Mouse (Mus musculus): ENCODE data around the gene Dand5. TPM values are rescaled to one million over a fixed set of nuclear protein-coding genes. Genes with fewer than 3 reads are reported as not detected.

The Dand5 gene
- polyA plus RNA-seq, 3 experiments from 2014 or later = 4.7 to 5.6 (median 5.4) TPM

GRCm38 (mm10) chr8:84799136-84799931 is 23.3 kb downstream of the Dand5 start:
- ATAC-seq = no peak

DNA sequence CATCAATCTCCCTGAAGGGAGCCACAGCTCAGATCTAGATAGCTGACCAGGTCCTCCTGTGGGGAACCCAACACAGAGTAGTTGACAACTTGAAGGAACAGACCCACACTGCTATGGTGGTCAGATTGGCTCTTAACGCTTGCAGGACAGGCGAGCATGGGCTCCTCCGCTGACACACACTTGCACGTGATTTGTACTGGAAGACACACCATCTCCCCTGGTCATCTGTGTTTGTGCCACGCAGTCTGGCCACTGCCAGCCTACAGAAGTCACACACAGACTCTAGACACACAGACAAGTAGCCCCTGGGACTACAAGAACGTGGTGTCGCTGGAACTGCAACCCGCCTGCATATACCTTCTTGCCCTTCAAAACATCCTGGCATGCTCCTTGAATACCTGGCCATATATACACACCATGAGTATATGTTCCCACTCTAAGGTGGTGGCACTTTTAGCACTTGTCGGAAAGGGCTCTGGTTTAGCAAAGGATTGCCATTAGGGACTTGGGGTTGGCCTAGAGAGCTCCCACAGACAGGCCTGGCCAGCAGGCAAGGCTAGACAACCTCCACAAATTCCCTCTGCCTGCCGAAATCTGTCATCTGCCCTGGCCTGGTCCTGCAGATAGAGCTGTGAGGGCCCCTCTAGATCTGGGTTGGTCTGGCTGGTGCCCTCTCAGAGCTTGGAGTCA is 24.0 kb downstream of the Dand5 start:
- no peak for ATAC-seq

- no peak for ATAC-seq
Measured at GRCm38 (mm10) chr8:84797971-84798370, 24.7 kb downstream of the Dand5 start.

- no peak for ATAC-seq
Measured at GRCm38 (mm10) chr8:84797256-84797797, 25.3 kb downstream of the Dand5 start.

GRCm38 (mm10) chr8:84794486-84794885 is 28.1 kb downstream of the Dand5 start:
- ATAC-seq = no peak

DNA sequence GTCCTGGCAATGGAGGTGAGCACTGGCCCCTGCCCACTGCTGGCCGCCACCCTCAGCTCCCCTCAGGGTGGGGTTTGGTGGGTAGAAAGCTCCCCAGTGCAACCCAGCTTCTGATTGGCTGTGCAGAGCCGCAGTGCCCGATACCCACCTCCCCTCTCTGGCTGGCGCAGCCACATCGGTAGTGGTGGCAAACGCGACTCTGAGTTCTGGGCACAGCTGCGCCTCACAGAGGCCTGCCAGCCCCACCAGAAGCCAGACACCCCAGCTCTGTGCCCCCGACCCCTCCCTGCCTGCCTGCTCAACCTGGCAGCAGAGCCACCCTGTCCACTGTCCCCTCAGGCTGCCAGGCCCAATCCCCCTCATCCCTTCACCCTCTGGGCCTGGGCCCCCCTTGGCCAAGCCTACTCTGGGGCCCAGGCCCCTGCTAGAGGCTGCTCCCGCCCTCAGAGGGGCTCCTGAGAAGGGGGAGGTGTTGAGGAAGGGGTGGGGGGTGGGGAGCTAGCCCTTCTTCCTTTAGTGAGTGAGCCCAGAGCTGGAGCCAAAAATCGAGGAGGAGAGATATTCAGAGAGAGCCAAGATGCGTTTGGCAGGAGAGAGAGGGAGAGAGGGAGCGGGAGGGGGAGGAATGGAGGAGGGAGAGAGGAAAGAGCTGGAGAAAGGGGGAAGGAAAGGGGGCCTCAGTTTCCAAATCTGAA is 28.7 kb downstream of the Dand5 start:
- no peak for ATAC-seq

DNA sequence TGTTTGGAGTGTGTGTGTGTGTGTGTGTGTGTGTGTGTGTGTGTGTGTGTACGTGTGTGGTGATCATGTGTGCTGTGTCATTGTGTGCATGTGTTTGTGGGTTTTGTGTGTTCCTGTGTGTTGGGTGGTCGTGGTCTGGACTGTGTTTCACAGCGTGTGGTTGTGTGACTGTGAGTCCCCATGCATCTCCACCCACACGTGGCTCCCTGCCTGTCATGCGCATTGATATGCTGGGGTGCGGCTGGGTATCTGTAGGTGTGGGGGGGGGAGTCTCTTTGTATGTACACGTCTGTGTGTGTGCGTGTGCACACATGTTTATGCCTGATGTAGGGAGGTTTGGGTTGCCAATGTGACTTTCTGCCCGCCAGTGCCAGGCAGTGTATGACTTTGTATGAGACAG is 29.5 kb downstream of the Dand5 start:
- ATAC-seq = no peak

GRCm38 (mm10) chr8:84792429-84792947 is 30.1 kb downstream of the Dand5 start:
- ATAC-seq = no peak

- ATAC-seq = no peak
Measured at GRCm38 (mm10) chr8:84790537-84790936, 32.1 kb downstream of the Dand5 start.

GRCm38 (mm10) chr8:84789855-84790486 is 32.7 kb downstream of the Dand5 start:
- ATAC-seq = no peak

- no peak for ATAC-seq
Measured at GRCm38 (mm10) chr8:84789345-84789744, 33.3 kb downstream of the Dand5 start.

DNA sequence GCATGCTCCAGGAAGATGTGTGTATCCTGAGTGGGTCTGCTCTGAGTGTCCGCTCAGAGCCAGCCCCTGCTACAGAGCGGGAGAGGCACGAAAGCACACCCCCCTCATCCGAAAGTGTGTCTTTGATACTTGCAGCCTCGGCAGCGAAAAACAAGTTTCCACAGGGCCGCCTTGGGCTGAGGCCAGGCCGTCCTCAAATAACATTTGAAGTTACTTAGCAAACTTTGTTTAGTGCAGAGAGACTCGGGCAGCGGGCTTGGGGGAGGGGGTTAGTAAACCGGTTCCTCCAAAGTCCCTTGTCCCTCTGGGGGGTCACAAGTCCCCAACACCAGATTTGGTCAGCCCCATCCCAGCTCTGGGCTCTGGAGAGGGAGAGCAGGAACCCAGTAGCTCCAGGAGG is 33.7 kb downstream of the Dand5 start:
- ATAC-seq = no peak

DNA sequence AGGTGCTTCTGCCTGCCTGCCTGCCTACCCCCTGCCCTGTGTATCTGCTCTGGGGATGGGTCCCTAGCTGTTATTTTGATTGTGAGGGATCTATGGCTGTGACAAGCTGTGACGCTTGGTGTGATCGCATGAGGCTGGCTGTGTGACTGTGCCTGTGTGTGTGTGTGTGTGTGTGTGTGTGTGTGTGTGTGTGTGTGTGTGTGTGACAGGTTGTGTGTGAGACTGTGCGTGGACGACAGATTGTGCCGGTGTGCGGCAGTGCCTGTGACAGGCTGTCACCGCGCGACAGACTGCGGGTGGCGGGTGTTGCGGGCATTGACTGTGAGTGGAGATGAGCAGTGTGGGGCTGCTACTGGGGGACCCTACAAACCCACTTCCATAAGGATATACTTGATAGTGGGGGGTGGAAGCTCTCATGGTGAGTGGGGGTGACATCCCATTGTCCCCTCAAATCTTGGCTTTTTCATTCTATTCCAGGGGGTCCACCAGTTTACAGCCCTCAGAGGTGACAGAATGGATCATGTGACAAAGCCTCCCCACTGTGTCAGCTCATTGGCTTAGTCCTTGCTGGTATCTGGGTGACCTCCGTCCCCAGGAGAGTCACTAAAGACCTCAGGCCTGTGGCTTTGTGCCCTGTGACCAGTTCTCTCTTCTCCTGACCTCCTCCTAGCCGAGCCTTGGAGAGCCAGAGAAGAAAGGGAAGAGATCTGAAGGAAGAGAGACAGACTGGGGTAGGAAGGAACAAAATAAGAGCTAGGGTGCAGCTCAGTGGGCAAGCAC is 34.9 kb downstream of the Dand5 start:
- ATAC-seq = no peak

DNA sequence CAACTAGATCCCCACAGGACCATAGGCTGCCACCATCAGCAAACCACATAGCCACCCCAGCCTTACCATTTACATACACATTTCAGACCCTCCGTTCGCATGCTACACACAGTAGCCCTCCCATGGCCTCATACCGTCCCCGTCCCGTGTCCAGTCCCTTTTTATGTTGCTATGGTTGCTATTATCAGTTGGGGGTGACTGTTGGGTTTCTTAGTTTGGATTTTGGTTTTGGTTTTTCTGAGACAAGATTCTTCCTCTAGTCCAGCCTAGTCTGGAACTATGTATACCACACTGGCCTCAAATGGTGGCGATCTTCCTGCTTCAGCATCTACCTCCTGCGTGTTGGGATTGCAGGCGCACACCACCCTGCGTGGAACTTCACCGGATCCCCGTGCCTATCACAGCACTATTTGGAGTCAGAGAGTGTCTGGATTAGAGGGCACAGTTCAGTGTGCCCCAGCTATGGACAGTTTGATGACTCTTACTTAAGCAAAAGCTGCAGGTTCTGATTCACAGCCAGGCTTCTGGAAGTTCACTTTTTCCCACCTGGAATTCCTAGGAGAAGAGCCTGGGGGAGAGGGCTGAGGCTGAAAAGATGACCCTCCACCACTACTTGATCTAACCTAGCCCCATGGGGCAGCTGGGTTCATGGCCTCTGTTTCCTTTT is 35.7 kb downstream of the Dand5 start:
- no peak for ATAC-seq

GRCm38 (mm10) chr8:84785756-84786677 is 36.6 kb downstream of the Dand5 start:
- no peak for ATAC-seq

DNA sequence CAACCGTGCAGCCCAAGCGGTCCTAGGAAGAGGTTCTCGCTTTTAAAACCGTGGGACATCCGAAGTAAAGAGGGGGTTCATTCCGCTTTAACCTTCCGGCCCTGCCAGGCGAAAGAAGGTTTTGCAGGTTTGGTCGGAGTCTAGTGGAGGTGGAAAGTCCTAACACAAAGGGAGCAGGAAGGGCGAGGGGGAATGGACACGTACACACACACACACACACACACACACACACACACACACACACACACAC is 37.2 kb downstream of the Dand5 start:
- ATAC-seq = no peak

DNA sequence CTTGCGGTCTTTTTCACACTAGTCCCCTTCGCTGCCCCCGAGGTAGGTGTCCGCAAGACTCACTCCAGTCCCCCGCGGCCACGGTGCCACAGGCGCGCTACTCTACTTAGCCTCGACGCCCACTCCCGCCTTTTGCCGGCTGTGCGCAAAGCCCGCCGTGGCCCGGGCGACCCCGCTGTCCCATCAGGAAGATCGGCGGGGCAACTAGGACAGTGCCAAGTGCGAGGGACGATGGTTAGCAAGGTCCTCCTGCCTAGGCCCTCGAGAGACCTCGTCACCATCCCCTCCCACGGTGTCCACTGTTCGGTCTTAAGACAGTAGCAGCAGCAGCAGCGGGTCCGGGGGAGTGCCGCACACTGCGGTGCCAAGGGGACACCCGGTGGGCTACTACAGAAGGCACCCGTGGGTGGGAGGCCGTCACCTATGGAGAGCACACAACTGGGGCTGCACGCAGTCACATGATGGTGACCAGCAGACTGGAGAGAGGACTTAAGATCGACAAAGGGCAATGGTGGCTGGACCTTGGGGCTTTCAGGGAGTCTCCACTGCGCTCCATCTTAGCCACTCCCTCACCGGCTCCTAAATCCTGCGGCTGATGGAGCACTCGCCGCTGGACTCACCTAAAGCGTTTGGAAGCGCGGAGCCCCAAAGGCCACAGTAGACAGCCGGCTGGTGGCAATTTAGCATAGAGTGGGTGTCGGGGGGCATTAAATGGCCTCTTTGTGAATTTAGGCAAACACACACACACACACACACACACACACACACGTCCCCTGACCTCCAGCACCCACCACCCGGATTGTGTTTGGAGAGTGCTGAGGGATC is 37.7 kb downstream of the Dand5 start:
- no peak for ATAC-seq

DNA sequence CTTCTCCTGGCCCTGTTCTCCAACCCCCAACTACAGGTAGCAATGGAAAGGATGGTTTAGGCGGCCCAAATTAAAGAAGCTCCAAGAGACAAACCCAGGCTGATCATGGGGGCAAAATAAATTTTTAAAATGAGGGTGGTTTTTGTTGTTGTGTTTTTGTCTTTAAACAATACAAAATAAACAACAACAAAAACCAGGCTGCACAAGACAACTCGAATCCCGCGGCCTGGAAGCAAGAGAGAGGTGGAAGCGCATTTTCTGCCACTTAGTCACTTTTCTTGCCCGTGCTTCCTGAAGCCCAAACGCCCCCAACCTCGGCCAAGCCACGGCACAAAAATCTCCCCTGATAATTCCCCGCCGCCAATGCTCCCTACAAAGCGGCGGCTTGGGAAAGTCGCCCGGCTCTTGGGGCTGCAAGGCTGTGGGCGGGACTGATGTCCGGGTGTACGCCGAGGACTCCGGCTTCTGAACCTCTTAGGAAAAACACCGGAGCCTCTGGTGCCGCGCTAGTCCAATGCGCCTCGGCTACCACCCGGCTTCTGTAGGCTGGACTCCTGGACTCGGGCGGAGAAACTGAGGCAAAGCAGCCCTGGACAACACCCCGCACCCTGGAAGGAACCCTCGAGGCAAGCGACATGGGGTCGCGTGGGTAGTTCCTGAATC is 38.6 kb downstream of the Dand5 start:
- no peak for ATAC-seq

Measured in inflammation-experienced regulatory T-cells, adult 6 months (primary cell).